Mouse (Mus musculus): Measurements from ENCODE around the gene Clspn.
A peak's percentile ranks its signal among the peaks of the same experiment; 100 is the strongest.
"Not testable (repeated sequence)": the region's sequence is repeated elsewhere in the genome, so short reads cannot be mapped to it uniquely, and the experiment has no call there.

Gene Clspn

GRCm38 (mm10) chr4:126556809-126557711 is at the start of gene Clspn:
Clspn (plus strand) TSS chr4:126556935.
- peak; percentile 80 for DNase-seq (ENCODE audit: extremely low spot score, low read depth, low spot score)

GRCm38 (mm10) chr4:126508110-126508899 is 48.4 kb upstream of the Clspn start:
- no peak for DNase-seq (ENCODE audit: extremely low spot score, low read depth, low spot score)

- no peak for DNase-seq (ENCODE audit: extremely low spot score, low read depth, low spot score)
These were observed 47.7 kb upstream of the Clspn start for GRCm38 (mm10) chr4:126509072-126509471.

GRCm38 (mm10) chr4:126511013-126511412 is 45.7 kb upstream of the Clspn start:
- DNase-seq (ENCODE audit: extremely low spot score, low read depth, low spot score), result no peak

- DNase-seq (ENCODE audit: extremely low spot score, low read depth, low spot score), result no peak
These were observed 44.2 kb upstream of the Clspn start for GRCm38 (mm10) chr4:126512308-126513066.

- no peak for DNase-seq (ENCODE audit: extremely low spot score, low read depth, low spot score)
These were observed 30.6 kb upstream of the Clspn start for GRCm38 (mm10) chr4:126526164-126526563.

GRCm38 (mm10) chr4:126526828-126527227 is 29.9 kb upstream of the Clspn start:
- no peak for DNase-seq (ENCODE audit: extremely low spot score, low read depth, low spot score)

- DNase-seq (ENCODE audit: extremely low spot score, low read depth, low spot score), result no peak
These were observed 24.4 kb upstream of the Clspn start for GRCm38 (mm10) chr4:126532292-126532691.

- DNase-seq (ENCODE audit: extremely low spot score, low read depth, low spot score), result no peak
These were observed 23.7 kb upstream of the Clspn start, which contains the start of gene Ago4 for GRCm38 (mm10) chr4:126532827-126533728. Ago4 (minus strand) TSS chr4:126533472.

- no peak for DNase-seq (ENCODE audit: extremely low spot score, low read depth, low spot score)
These were observed 23.0 kb upstream of the Clspn start for GRCm38 (mm10) chr4:126533729-126534070.

GRCm38 (mm10) chr4:126535631-126536030 is 21.1 kb upstream of the Clspn start:
- DNase-seq (ENCODE audit: extremely low spot score, low read depth, low spot score), result not testable (repeated sequence)

GRCm38 (mm10) chr4:126536865-126537264 is 19.9 kb upstream of the Clspn start:
- DNase-seq (ENCODE audit: extremely low spot score, low read depth, low spot score), result no peak

GRCm38 (mm10) chr4:126540487-126541071 is 16.2 kb upstream of the Clspn start:
- DNase-seq (ENCODE audit: extremely low spot score, low read depth, low spot score), result no peak

GRCm38 (mm10) chr4:126542838-126543237 is 13.9 kb upstream of the Clspn start:
- no peak for DNase-seq (ENCODE audit: extremely low spot score, low read depth, low spot score)

- no peak for DNase-seq (ENCODE audit: extremely low spot score, low read depth, low spot score)
These were observed 11.7 kb upstream of the Clspn start for GRCm38 (mm10) chr4:126545016-126545415.

- no peak for DNase-seq (ENCODE audit: extremely low spot score, low read depth, low spot score)
These were observed 11.0 kb upstream of the Clspn start for GRCm38 (mm10) chr4:126545703-126546102.

- DNase-seq (ENCODE audit: extremely low spot score, low read depth, low spot score), result no peak
These were observed 10.6 kb upstream of the Clspn start for GRCm38 (mm10) chr4:126546183-126546582.

GRCm38 (mm10) chr4:126552136-126552535 is 4.6 kb upstream of the Clspn start:
- no peak for DNase-seq (ENCODE audit: extremely low spot score, low read depth, low spot score)

GRCm38 (mm10) chr4:126553105-126553504 is 3.6 kb upstream of the Clspn start:
- no peak for DNase-seq (ENCODE audit: extremely low spot score, low read depth, low spot score)

GRCm38 (mm10) chr4:126553685-126554084 is 3.0 kb upstream of the Clspn start:
- no peak for DNase-seq (ENCODE audit: extremely low spot score, low read depth, low spot score)

Measured in hindlimb bud, embryonic 11.5 days (tissue).